ENCODE assay signal across 20 mouse cellular contexts in genomic region chr9:119086451-119086850, GRCm38 (mm10). TPM values are rescaled to one million over a fixed set of nuclear protein-coding genes. Genes with fewer than 3 reads are reported as not detected.
A peak's percentile ranks its signal among the peaks of the same experiment; 100 is the strongest.
DNase-seq lines count a peak whose midpoint lies in the region; ATAC-seq lines count a peak whose summit lies in the region.
"Had no signal": no experiment of that assay in that cellular context is flagged by ENCODE, and none has a peak within 500 bp of the region (broad histone marks: within the 10 kb centered on the region; RNA-seq: fewer than 3 reads in every experiment).

No protein-coding gene starts in this region.

- WGBS in heart, embryonic 15.5 days = 16% methylated on average over 1 of the region's 1 CpGs
- WGBS in limb, embryonic 10.5 days = 38% methylated on average over 1 of the region's 1 CpGs
- WGBS in liver, embryonic 11.5 days = 31% methylated on average over 1 of the region's 1 CpGs

- DNase-seq in heart, adult 18-20 months = no peak
- peak; percentile 53 for DNase-seq in left cerebral cortex, postnatal 4 days
- no peak for DNase-seq in left cerebral cortex, postnatal 10 days (ENCODE audit: extremely low spot score in 1 of 2, low spot score in 2 of 2)
- DNase-seq in limb, embryonic 10.5 days (ENCODE audit: low spot score) = no peak
- DNase-seq in retina, postnatal 1 day = peak; percentile 71
- DNase-seq in liver, embryonic 11.5 days (ENCODE audit: low spot score) = no peak
- DNase-seq: cerebellum, adult 9-10 months; gastrocnemius, postnatal 10 days; kidney, adult 18-20 months; kidney, postnatal 14 days; lung, embryonic 14.5 days; lung, postnatal 4 days; right cerebral cortex, adult 18-20 months; thymus, postnatal 14 days had no signal

- no peak overlapping the region for H3K9ac ChIP-seq in heart, embryonic 15.5 days
- no peak overlapping the region for H3K9ac ChIP-seq in liver, embryonic 11.5 days (ENCODE audit: low read depth, low read length)
- H3K9ac ChIP-seq: embryonic facial prominence, embryonic 13.5 days; liver, embryonic 12.5 days; lung, embryonic 14.5 days had no signal

- no peak for ATAC-seq in heart, embryonic 15.5 days (replicated peaks; ENCODE audit: insufficient number of reproducible peaks, insufficient read depth, low FRiP score, low read depth)
- no peak for ATAC-seq in liver, embryonic 11.5 days (replicated peaks; ENCODE audit: low FRiP score)
- ATAC-seq: liver, embryonic 12.5 days had no signal

- no peak overlapping the region for H3K4me3 ChIP-seq in heart, embryonic 15.5 days
- H3K4me3 ChIP-seq in limb, embryonic 10.5 days = no peak overlapping the region
- no peak overlapping the region for H3K4me3 ChIP-seq in liver, embryonic 11.5 days (ENCODE audit: low read depth, low read length)
- H3K4me3 ChIP-seq: embryonic facial prominence, embryonic 13.5 days; liver, embryonic 12.5 days had no signal

- H3K4me1 ChIP-seq in heart, embryonic 15.5 days (replicated peaks) = peaks cover 49% of the 10 kb centered on the region
- H3K4me1 ChIP-seq in limb, embryonic 10.5 days = peaks cover 59% of the 10 kb centered on the region
- H3K4me1 ChIP-seq in liver, embryonic 11.5 days (replicated peaks; ENCODE audit: control insufficient read depth, insufficient read depth, low read length) = peaks cover 9% of the 10 kb centered on the region

- no peaks in the 10 kb centered on the region for H3K9me3 ChIP-seq in heart, embryonic 15.5 days (replicated peaks)
- H3K9me3 ChIP-seq in limb, embryonic 10.5 days (replicated peaks) = no peaks in the 10 kb centered on the region
- no peaks in the 10 kb centered on the region for H3K9me3 ChIP-seq in liver, embryonic 11.5 days (ENCODE audit: control insufficient read depth, low read length)
- H3K9me3 ChIP-seq: embryonic facial prominence, embryonic 13.5 days; liver, embryonic 12.5 days had no signal

- H3K27me3 ChIP-seq in heart, embryonic 15.5 days = no peaks in the 10 kb centered on the region
- H3K27me3 ChIP-seq in limb, embryonic 10.5 days (ENCODE audit: low read depth, poor library complexity, severe bottlenecking) = peaks cover 20% of the 10 kb centered on the region
- peaks cover 7% of the 10 kb centered on the region for H3K27me3 ChIP-seq in liver, embryonic 11.5 days (replicated peaks; ENCODE audit: control insufficient read depth, insufficient read depth, low read length)

- no peak overlapping the region for H3K4me2 ChIP-seq in heart, embryonic 15.5 days
- H3K4me2 ChIP-seq in liver, embryonic 11.5 days = no peak overlapping the region
- H3K4me2 ChIP-seq: embryonic facial prominence, embryonic 13.5 days; liver, embryonic 12.5 days; midbrain, embryonic 11.5 days had no signal

- intact Hi-C loops in left cerebral cortex, postnatal 4 days (cut with DNase I) = no loop called here
- intact Hi-C loops in left cerebral cortex, postnatal 10 days (cut with DNase I) = no loop called here

- H3K36me3 ChIP-seq in heart, embryonic 15.5 days = 0 out of 2 replicates have a peak, but pooled peaks cover 3% of the 10 kb centered on the region
- no peaks in the 10 kb centered on the region for H3K36me3 ChIP-seq in limb, embryonic 10.5 days
- no peaks in the 10 kb centered on the region for H3K36me3 ChIP-seq in liver, embryonic 11.5 days (ENCODE audit: control insufficient read depth, insufficient read depth, low read length)
- H3K36me3 ChIP-seq: liver, embryonic 12.5 days had no signal

- H3K27ac ChIP-seq in heart, embryonic 15.5 days = peak overlapping the region; percentile 4; the same call in 1 of the 2 replicates
- peak overlapping the region; percentile 9; the same call in 1 of the 2 replicates for H3K27ac ChIP-seq in limb, embryonic 10.5 days
- H3K27ac ChIP-seq in liver, embryonic 11.5 days (ENCODE audit: low read depth, low read length) = no peak overlapping the region
- H3K27ac ChIP-seq: embryonic facial prominence, embryonic 13.5 days; liver, embryonic 12.5 days had no signal

RNA-seq across cellular contexts. Expression of gene Plcd1, which starts 6.9 kb away (rescaled TPM):
- polyA plus RNA-seq in heart, embryonic 15.5 days (2015; fragmentation: Nextera tagmentation; extraction: Ambion mirVana) = 16.6 and 25.2 TPM in 2 replicates
- total RNA-seq in heart, adult 18-20 months (2021) = 10 to 100 TPM; 14.1 to 16.5 TPM
- total RNA-seq in left cerebral cortex, postnatal 4 days (2021) = 10 to 100 TPM; 16.3 to 17.3 TPM
- 10 to 100 TPM; 10.1 to 11.9 TPM for total RNA-seq in left cerebral cortex, postnatal 10 days (2021)
- 11.2 and 14.3 TPM in 2 replicates for polyA plus RNA-seq in limb, embryonic 10.5 days (2016; fragmentation: Nextera tagmentation; extraction: Ambion mirVana)
- polyA plus RNA-seq in liver, embryonic 11.5 days (2014; fragmentation: Nextera tagmentation; extraction: Ambion mirVana) = 4.9 and 5.5 TPM in 2 replicates
- total RNA-seq: MEL had no signal

RNA-seq across cellular contexts. Expression of gene Dlec1, which starts 15.8 kb away (rescaled TPM):
- 0.46 and 0.53 TPM in 2 replicates for polyA plus RNA-seq in heart, embryonic 15.5 days (2015; fragmentation: Nextera tagmentation; extraction: Ambion mirVana)
- under 1 TPM in 1 of 2 experiments, not detected in 1; 0.64 TPM for total RNA-seq in heart, adult 18-20 months (2021)
- 1 to 10 TPM in 1 of 2 experiments, under 1 TPM in 1; 0.82 to 2.6 TPM for total RNA-seq in left cerebral cortex, postnatal 4 days (2021)
- total RNA-seq in left cerebral cortex, postnatal 10 days (2021) = 1 to 10 TPM; 1.1 to 1.2 TPM
- polyA plus RNA-seq in limb, embryonic 10.5 days (2016; fragmentation: Nextera tagmentation; extraction: Ambion mirVana) = 0.63 and 1.0 TPM in 2 replicates
- polyA plus RNA-seq in liver, embryonic 11.5 days (2014; fragmentation: Nextera tagmentation; extraction: Ambion mirVana) = 0.14 and 0.34 TPM in 2 replicates
- total RNA-seq: MEL; neutrophil, adult 5-6 weeks had no signal

RNA-seq across cellular contexts. Expression of gene Vill, which starts 33.9 kb away (rescaled TPM):
- 8.7 and 12.4 TPM in 2 replicates for polyA plus RNA-seq in heart, embryonic 15.5 days (2015; fragmentation: Nextera tagmentation; extraction: Ambion mirVana)
- 1 to 10 TPM in 1 of 2 experiments, under 1 TPM in 1; 0.42 to 1.3 TPM for total RNA-seq in heart, adult 18-20 months (2021)
- total RNA-seq in left cerebral cortex, postnatal 4 days (2021) = 1 to 10 TPM; 1.2 to 2.4 TPM
- total RNA-seq in left cerebral cortex, postnatal 10 days (2021) = 1 to 10 TPM; 4.9 TPM
- 19.5 and 26.3 TPM in 2 replicates for polyA plus RNA-seq in limb, embryonic 10.5 days (2016; fragmentation: Nextera tagmentation; extraction: Ambion mirVana)
- 20.0 and 22.7 TPM in 2 replicates for polyA plus RNA-seq in liver, embryonic 11.5 days (2014; fragmentation: Nextera tagmentation; extraction: Ambion mirVana)

Comparison
In these comparisons a context has a peak if more than half of its experiments do, and no peak if none do; other contexts are left out.
1. DNase-seq: peak in left cerebral cortex, postnatal 4 days (single experiment) and retina, postnatal 1 day (single experiment); none in heart, adult 18-20 months (0 of 2), left cerebral cortex, postnatal 10 days (0 of 2), limb, embryonic 10.5 days (single experiment) and liver, embryonic 11.5 days (single experiment).